In genomic region chr6:140548082-140548769, GRCm38 (mm10) we compare ENCODE assay signal across 10 mouse cellular contexts.
DNase-seq lines count a peak whose midpoint lies in the region; ATAC-seq and TF ChIP-seq lines count a peak whose summit lies in the region.
"Had no signal": no experiment of that assay in that cellular context is flagged by ENCODE, and none has a peak within 500 bp of the region (broad histone marks: within the 10 kb centered on the region; RNA-seq: fewer than 3 reads in every experiment).

No protein-coding gene starts in this region.

- H3K4me1 ChIP-seq in liver, embryonic 14.5 days (replicated peaks; ENCODE audit: control insufficient read depth in 2 of 2, insufficient read depth in 2 of 2, low read length in 1 of 2), result peaks cover 0 to 9% of the 10 kb centered on the region in 2 experiments; a peak in 2 of 4 replicates
- H3K4me1 ChIP-seq: hindbrain, embryonic 15.5 days had no signal

- ATAC-seq in liver, embryonic 14.5 days (ENCODE audit: insufficient read depth), result peak; percentile 60; the same call in 1 of the 2 replicates

- H3K36me3 ChIP-seq in liver, embryonic 14.5 days (replicated peaks; ENCODE audit: control insufficient read depth, insufficient read depth, low read depth), result no peaks in the 10 kb centered on the region

- H3K9me3 ChIP-seq in liver, embryonic 14.5 days (ENCODE audit: control insufficient read depth, low read length), result no peaks in the 10 kb centered on the region
- H3K9me3 ChIP-seq: embryonic facial prominence, embryonic 15.5 days; hindbrain, embryonic 15.5 days had no signal

- DNase-seq in adrenal gland, adult 2 months, result peak; percentile 76
- DNase-seq in adrenal gland, adult 8-10 months, result no peak
- DNase-seq in urinary bladder, postnatal 25 days (ENCODE audit: low spot score), result peak; percentile 31
- DNase-seq in urinary bladder, postnatal 10 days (ENCODE audit: low spot score), result no peak
- DNase-seq in liver, embryonic 14.5 days (ENCODE audit: low read depth in 3 of 3, low spot score in 3 of 3), result peak in 2 of 3 experiments; percentile 10 to 12
- DNase-seq in cerebellum, adult 18-20 months, result no peak
- no peak for DNase-seq in left cerebral cortex, postnatal 25 days (ENCODE audit: low spot score in 2 of 2)
- DNase-seq in ovary, postnatal 14 days (ENCODE audit: low spot score), result no peak

- no peak overlapping the region for H3K9ac ChIP-seq in liver, embryonic 14.5 days (replicated peaks)
- H3K9ac ChIP-seq: embryonic facial prominence, embryonic 15.5 days; hindbrain, embryonic 15.5 days had no signal

- no peaks in the 10 kb centered on the region for H3K27me3 ChIP-seq in liver, embryonic 14.5 days (ENCODE audit: control insufficient read depth, insufficient read depth, low read length)
- H3K27me3 ChIP-seq: embryonic facial prominence, embryonic 15.5 days; hindbrain, embryonic 15.5 days had no signal

- no peak for TF ChIP-seq EP300 in liver, embryonic 14.5 days (IDR thresholded peaks at IDR 0.05; ENCODE audit: low read depth)

- H3K27ac ChIP-seq in liver, embryonic 14.5 days, result no peak overlapping the region
- H3K27ac ChIP-seq: embryonic facial prominence, embryonic 15.5 days; hindbrain, embryonic 15.5 days had no signal

- WGBS in liver, embryonic 14.5 days (ENCODE audit: insufficient replicate concordance), result 47% methylated on average over 5 of the region's 5 CpGs

- intact Hi-C loops in left cerebral cortex, postnatal 25 days (cut with DNase I), result no loop called here

- no peak overlapping the region for H3K4me3 ChIP-seq in liver, embryonic 14.5 days (ENCODE audit: insufficient read depth in 1 of 2, low read depth in 2 of 2, low read length in 2 of 2)
- H3K4me3 ChIP-seq: embryonic facial prominence, embryonic 15.5 days; hindbrain, embryonic 15.5 days had no signal

- no peak for TF ChIP-seq CTCF in liver, embryonic 14.5 days (IDR thresholded peaks at IDR 0.05; ENCODE audit: low read depth)

- H3K4me2 ChIP-seq in liver, embryonic 14.5 days (ENCODE audit: low read depth), result no peak overlapping the region
- H3K4me2 ChIP-seq: embryonic facial prominence, embryonic 15.5 days; hindbrain, embryonic 15.5 days had no signal

Comparison
In these comparisons a context has a peak if more than half of its experiments do, and no peak if none do; other contexts are left out.
1. DNase-seq: peak in adrenal gland, adult 2 months (single experiment), urinary bladder, postnatal 25 days (single experiment) and liver, embryonic 14.5 days (2 of 3); none in adrenal gland, adult 8-10 months (single experiment), urinary bladder, postnatal 10 days (single experiment), cerebellum, adult 18-20 months (0 of 2), left cerebral cortex, postnatal 25 days (0 of 2) and ovary, postnatal 14 days (single experiment).